Mouse (Mus musculus): ENCODE data around the gene Gm4353. TPM values are rescaled to one million over a fixed set of nuclear protein-coding genes. Genes with fewer than 3 reads are reported as not detected.

The Gm4353 gene
- 0.84 TPM for polyA plus RNA-seq (2017; shearing (Covaris generic))

DNA sequence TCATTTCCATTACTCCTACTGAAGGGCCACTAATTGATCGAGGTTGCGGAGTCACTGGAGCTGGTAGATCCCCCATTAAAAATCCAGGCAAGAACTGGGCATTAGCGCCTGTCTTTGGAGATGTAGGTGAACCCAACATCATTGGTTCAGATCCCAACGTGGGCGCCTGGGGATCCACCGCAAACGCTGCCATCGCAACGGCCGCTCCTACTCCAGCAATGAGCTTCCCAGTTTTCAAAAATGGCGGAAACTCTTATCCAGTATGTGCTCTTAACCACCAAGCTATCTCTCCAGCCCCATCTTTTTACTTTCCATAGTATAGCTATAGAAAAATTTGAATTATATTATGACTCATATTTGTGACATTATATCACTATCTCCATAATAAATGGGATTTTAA, at the start of gene Gm4353:
TSS of gene Gm4353 (minus strand) at position 270 of the 400 bp plus-strand sequence.

GRCm38 (mm10) chr7:116039196-116039537, 45.3 kb downstream of the Gm4353 start, which contains the start of gene 1110004F10Rik:
1110004F10Rik (plus strand) TSS chr7:116039397.

GRCm38 (mm10) chr7:116038511-116038910, 45.9 kb downstream of the Gm4353 start, which contains the start of gene Sox6:
Sox6 (minus strand) TSS chr7:116038796.

Other genes starting within 250 kb of the Gm4353 start
- 0.46 TPM for gene Sox6, start 45.8 kb downstream of the Gm4353 start, polyA plus RNA-seq (2017; shearing (Covaris generic))
- 183 TPM for gene 1110004F10Rik, start 45.2 kb downstream of the Gm4353 start, polyA plus RNA-seq (2017; shearing (Covaris generic))
- gene Plekha7, start 223.7 kb upstream of the Gm4353 start, polyA plus RNA-seq (2017; shearing (Covaris generic)) = 12.7 TPM
- gene Rps13, start 249.6 kb upstream of the Gm4353 start, polyA plus RNA-seq (2017; shearing (Covaris generic)) = 893 TPM

Data from activated CD4-positive, CD25-positive, alpha-beta regulatory T cell, adult 9 weeks (primary cell).